Mouse (Mus musculus): Measurements from ENCODE around the gene Pbld1. TPM values are rescaled to one million over a fixed set of nuclear protein-coding genes. Genes with fewer than 3 reads are reported as not detected.
A peak's percentile ranks its signal among the peaks of the same experiment; 100 is the strongest.

Pbld1 gene
- total RNA-seq, 1 experiment from 2014 or later, result 12.5 TPM

DNA sequence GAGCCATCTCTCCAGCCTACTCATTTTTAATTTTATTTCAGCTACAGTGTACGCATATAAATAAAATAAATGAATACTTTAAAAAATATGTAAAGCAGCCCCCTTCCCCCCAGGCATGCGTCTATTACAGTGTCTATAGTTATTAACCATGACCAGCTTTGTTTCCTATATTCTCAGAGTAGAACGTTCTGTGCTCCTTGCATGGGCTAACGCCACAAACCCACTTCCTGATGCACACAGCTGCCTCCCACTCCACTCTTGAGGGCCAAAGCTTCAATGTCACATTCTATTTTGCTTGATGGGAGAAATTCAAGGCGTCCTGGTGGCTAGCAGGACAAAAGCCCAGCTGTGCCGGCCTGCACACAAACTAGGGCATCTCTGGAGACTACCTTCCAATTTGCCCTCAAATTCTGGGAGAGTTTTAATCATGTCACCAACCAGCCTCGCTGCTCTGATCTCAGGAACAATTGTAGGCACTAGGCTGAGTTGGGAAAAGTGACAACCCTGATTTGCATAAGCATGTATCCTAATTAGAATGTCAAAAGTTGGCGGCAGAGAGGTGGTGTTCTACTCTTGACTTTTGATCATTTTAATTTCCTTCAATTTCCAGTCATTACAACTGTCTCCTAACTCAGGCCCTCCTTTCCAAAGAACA is 29.3 kb downstream of the Pbld1 start:
- ATAC-seq (replicated peaks; ENCODE audit: insufficient number of reproducible peaks, low FRiP score, low TSS enrichment, poor library complexity, severe bottlenecking), result no peak

- no peak for ATAC-seq (replicated peaks; ENCODE audit: insufficient number of reproducible peaks, low FRiP score, low TSS enrichment, poor library complexity, severe bottlenecking)
Observed at GRCm38 (mm10) chr10:63089758-63090571, 30.0 kb downstream of the Pbld1 start.

GRCm38 (mm10) chr10:63091915-63092314 is 32.0 kb downstream of the Pbld1 start:
- ATAC-seq (replicated peaks; ENCODE audit: insufficient number of reproducible peaks, low FRiP score, low TSS enrichment, poor library complexity, severe bottlenecking), result no peak

- ATAC-seq (replicated peaks; ENCODE audit: insufficient number of reproducible peaks, low FRiP score, low TSS enrichment, poor library complexity, severe bottlenecking), result no peak
Observed at GRCm38 (mm10) chr10:63092616-63093550, 32.9 kb downstream of the Pbld1 start.

GRCm38 (mm10) chr10:63096757-63097156 is 36.8 kb downstream of the Pbld1 start:
- no peak for ATAC-seq (replicated peaks; ENCODE audit: insufficient number of reproducible peaks, low FRiP score, low TSS enrichment, poor library complexity, severe bottlenecking)

GRCm38 (mm10) chr10:63098191-63098590 is 38.2 kb downstream of the Pbld1 start:
- no peak for ATAC-seq (replicated peaks; ENCODE audit: insufficient number of reproducible peaks, low FRiP score, low TSS enrichment, poor library complexity, severe bottlenecking)

DNA sequence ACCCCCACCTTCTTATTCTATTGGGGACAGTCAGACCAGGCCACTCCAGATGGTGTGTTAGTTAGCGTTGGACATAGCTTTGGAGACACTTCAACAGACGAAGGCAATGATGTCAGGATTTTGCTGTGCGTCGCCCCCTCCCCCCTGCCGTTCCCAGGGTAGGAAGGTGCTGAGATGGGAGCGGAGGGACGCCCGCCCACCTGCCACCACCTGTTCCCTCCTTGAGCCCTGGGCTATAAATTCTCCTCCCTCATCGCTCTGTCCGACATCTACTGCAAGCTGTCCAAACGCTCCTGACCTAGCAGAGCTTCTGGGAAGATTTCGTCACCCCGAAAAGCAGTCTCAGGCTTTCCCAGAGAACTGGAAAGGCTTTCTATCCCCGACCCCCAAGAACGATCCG is 39.6 kb downstream of the Pbld1 start, which contains the start of gene Atoh7:
Atoh7 (plus strand) TSS at position 131 of the 400 bp plus-strand sequence.
- ATAC-seq (replicated peaks; ENCODE audit: insufficient number of reproducible peaks, low FRiP score, low TSS enrichment, poor library complexity, severe bottlenecking), result no peak

DNA sequence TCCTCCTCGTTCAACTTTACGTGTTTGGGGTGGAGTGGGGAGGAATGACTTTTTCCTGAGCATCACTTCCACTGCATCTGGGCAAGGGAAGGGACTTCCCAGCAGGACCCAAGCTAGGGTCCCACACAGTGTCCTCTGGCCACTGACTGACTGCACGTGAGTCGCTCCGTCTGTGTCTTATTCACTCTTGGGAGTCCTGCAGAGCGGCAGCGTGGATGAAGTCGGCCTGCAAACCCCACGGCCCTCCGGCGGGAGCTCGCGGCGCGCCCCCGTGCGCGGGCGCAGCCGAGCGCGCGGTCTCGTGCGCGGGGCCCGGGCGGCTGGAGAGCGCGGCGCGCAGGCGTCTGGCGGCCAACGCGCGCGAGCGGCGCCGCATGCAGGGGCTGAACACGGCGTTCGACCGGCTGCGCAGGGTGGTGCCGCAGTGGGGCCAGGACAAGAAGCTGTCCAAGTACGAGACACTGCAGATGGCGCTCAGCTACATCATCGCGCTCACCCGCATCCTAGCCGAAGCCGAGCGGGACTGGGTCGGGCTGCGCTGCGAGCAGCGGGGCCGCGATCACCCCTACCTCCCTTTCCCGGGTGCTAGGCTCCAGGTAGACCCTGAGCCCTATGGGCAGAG is 40.1 kb downstream of the Pbld1 start:
- ATAC-seq (replicated peaks; ENCODE audit: insufficient number of reproducible peaks, low FRiP score, low TSS enrichment, poor library complexity, severe bottlenecking), result no peak

- no peak for ATAC-seq (replicated peaks; ENCODE audit: insufficient number of reproducible peaks, low FRiP score, low TSS enrichment, poor library complexity, severe bottlenecking)
Observed at GRCm38 (mm10) chr10:63100657-63101056, 40.7 kb downstream of the Pbld1 start.

DNA sequence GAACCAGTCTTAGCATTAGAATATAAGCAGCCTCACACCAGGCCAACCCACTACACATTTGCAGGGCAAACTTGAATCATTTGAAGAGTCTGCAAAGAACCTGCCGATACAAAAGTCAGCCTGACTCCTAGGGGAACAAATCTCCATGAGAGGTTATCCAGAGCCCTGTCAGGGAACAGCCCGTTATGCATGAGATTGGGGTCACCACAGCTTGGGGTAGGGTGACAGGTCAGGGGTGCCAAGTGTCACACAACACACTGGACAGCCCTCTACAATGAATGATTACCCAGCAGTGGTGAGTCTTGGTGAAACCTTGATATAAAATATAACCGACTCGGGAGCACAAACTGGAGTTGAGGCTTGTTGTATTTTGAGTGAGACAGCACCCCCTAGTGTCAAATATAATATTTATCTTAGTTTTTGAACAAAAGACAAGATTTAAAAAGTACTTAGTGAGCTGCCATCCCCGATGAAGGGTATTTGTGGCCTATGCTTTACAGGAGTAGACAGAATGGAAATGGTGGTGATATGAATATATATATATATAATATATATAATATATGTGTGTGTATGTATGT is 53.2 kb downstream of the Pbld1 start:
- ATAC-seq (replicated peaks; ENCODE audit: insufficient number of reproducible peaks, low FRiP score, low TSS enrichment, poor library complexity, severe bottlenecking), result 0 out of 2 replicates have a peak, but pooled peaks have one; percentile 43

GRCm38 (mm10) chr10:63113716-63114360 is 53.9 kb downstream of the Pbld1 start:
- ATAC-seq (replicated peaks; ENCODE audit: insufficient number of reproducible peaks, low FRiP score, low TSS enrichment, poor library complexity, severe bottlenecking), result no peak

DNA sequence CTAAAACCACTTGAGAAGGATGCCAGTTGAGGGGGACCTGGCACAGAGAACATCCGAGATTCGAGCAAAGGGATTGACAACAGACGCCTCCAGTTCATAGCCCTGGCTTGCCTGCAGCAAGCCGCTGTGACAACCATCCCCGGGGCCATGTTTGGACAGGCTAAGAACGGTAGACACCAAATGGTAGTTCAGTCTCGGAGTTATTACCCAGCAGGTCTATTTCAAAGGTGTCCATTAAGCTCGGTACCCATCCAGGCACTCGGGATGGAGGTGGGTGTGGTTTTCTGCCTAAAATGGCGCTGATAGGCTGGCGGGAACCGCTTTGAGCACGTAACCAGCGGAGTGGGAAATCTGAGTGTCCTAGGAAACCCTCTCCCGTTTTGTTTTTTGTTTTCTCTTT is 55.9 kb downstream of the Pbld1 start:
- ATAC-seq (replicated peaks; ENCODE audit: insufficient number of reproducible peaks, low FRiP score, low TSS enrichment, poor library complexity, severe bottlenecking), result no peak

DNA sequence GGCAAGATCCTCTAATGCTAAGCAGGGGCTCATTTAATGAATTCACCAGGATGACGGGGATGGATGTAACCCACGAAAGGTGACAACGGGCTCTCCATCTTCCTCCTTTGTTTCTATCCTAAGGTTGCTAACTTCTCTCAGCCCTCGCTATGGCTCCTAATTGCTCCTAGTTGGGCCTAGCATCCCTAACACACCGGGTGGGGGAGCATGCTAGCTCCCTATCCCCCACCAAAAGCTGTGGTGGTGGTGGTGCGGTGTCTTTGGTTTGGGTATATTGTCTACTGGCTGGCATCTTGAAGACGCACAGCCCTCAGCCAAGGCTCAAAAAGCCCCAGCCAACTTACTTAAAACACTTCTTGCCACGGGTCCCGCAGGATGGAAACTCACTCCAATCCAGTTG is 56.4 kb downstream of the Pbld1 start:
- no peak for ATAC-seq (replicated peaks; ENCODE audit: insufficient number of reproducible peaks, low FRiP score, low TSS enrichment, poor library complexity, severe bottlenecking)

DNA sequence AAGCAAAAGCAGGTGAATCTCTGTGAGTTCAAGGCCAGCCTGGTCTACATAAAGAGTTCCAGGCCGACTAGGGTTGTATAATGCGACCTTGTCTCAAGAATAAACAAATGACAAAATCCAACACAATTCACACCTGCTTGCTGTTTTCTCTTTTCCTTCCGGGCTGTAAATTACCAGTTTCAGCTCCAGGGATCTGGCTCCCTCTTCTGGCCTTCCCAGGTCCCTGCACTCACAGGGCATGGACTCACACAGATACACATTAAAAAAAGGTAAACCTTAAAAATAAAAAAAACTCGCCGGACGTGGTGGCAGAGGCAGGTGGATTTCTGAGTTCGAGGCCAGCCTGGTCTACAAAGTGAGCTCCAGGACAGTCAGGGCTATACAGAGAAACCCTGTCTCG is 57.6 kb downstream of the Pbld1 start:
- no peak for ATAC-seq (replicated peaks; ENCODE audit: insufficient number of reproducible peaks, low FRiP score, low TSS enrichment, poor library complexity, severe bottlenecking)

- ATAC-seq (replicated peaks; ENCODE audit: insufficient number of reproducible peaks, low FRiP score, low TSS enrichment, poor library complexity, severe bottlenecking), result no peak
Observed at GRCm38 (mm10) chr10:63119916-63120315, 60.0 kb downstream of the Pbld1 start.

DNA sequence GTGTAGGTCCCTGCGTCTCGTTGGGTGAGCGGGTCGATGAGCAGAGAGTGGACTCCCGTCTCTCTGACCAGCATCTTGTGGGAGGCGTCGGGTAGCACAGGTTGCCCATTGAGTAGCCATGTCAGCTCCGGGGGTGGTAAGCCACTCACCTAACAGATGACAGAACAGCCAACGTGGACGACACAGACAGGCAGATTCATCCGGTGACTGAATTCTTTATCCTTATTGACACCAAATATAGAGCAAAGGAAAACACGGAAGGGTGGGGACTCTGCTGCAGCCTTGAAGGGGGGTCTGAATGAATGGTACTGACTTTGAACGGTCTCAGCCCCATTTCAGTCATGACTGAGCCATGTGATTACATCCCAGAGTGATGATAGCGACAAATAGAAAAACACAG is 62.0 kb downstream of the Pbld1 start:
- ATAC-seq (replicated peaks; ENCODE audit: insufficient number of reproducible peaks, low FRiP score, low TSS enrichment, poor library complexity, severe bottlenecking), result no peak

GRCm38 (mm10) chr10:63122516-63122915 is 62.6 kb downstream of the Pbld1 start:
- peak; percentile 66; the same call in 1 of the 2 replicates for ATAC-seq (replicated peaks; ENCODE audit: insufficient number of reproducible peaks, low FRiP score, low TSS enrichment, poor library complexity, severe bottlenecking)

DNA sequence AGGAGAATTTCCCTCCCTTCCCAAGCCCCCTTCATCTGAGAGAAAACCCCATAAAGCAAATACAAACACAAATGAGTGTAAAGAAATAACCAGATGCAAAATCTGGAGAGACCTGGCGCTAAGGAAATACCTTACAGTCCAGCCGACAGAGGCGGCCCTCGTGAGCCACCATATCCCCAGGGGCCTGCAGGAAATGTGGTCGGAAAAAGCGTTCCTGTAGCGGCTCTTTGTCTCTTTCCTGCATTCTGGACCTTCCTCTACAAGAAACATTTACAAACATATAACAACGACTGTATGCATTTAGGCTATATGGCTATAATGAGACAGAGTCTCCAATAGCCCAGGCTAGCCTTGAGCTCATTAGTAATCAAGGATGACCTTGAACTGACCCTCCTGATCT is 63.2 kb downstream of the Pbld1 start:
- ATAC-seq (replicated peaks; ENCODE audit: insufficient number of reproducible peaks, low FRiP score, low TSS enrichment, poor library complexity, severe bottlenecking), result no peak
